Mouse (Mus musculus): ENCODE measurements at regions not wholly inside any gene's neighbourhood (a gene's known extent, or its start where the extent isn't known, plus 50 kb on each side); places are given as distances from the start of the nearest gene placed in this dataset.

DNA sequence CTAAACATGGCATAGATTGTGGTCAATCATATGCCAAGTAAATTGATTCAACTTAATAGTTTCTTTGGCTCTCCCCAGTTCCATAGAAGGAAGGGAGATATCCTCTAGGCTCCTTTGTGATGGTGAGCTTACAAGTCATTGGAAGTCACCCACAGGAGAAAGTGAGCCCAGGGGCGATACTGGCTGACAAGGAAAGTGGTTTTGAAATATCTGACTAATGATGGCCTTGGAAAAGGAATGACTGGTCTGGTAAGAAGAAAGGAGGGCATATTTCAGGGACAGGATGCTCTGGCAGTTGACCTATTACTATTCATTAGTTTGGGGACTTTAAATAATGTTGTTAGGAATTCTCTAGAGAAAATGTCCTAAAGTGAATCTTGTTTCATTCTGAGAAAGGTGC lies 352.7 kb upstream of the Cdh11 start:
- Histone ChIP-seq H3K27me3 (ENCODE audit: control insufficient read depth, insufficient read depth, insufficient read length) (no peaks in the 10 kb centered on the region), H3ac (ENCODE audit: control insufficient read depth, insufficient read length) (no peak overlapping the region), H3K4me3 (no peak overlapping the region), H3K79me2 (ENCODE audit: control insufficient read depth, insufficient read depth) (no peaks in the 10 kb centered on the region), H3K4me2 (ENCODE audit: low read depth) (no peak overlapping the region), H3K36me3 (ENCODE audit: control insufficient read depth, insufficient read depth) (no peaks in the 10 kb centered on the region)
- no peak for TF ChIP-seq TCF3 (IDR thresholded peaks at IDR 0.05; ENCODE audit: insufficient read length, low read depth)
- no peak for TF ChIP-seq MYOG (IDR thresholded peaks at IDR 0.05; ENCODE audit: control insufficient read depth in 1 of 3, insufficient read depth in 1 of 3, insufficient read length in 2 of 3, low read depth in 2 of 3)
- no peak for TF ChIP-seq SRF (IDR thresholded peaks at IDR 0.05; ENCODE audit: control insufficient read depth, insufficient read length, low read depth)
- TF ChIP-seq USF1 (IDR thresholded peaks at IDR 0.05; ENCODE audit: low read depth), result no peak
- TF ChIP-seq POLR2AphosphoS2 (IDR thresholded peaks at IDR 0.05; ENCODE audit: insufficient read length, low read depth), result no peak
- no peak for TF ChIP-seq MYOD1 (IDR thresholded peaks at IDR 0.05; ENCODE audit: control insufficient read depth in 1 of 3, insufficient read length in 2 of 3, low read depth in 2 of 3)
- no peak for TF ChIP-seq MAX (IDR thresholded peaks at IDR 0.05; ENCODE audit: low read depth)
- no peak for TF ChIP-seq TCF12 (IDR thresholded peaks at IDR 0.05; ENCODE audit: insufficient read depth, poor library complexity, severe bottlenecking)
- TF ChIP-seq CEBPB (IDR thresholded peaks at IDR 0.05; ENCODE audit: insufficient read depth, poor library complexity, severe bottlenecking), result no peak
- no peak for TF ChIP-seq POLR2A (IDR thresholded peaks at IDR 0.05; ENCODE audit: insufficient read length, low read depth)
- TF ChIP-seq REST (IDR thresholded peaks at IDR 0.05; ENCODE audit: insufficient read depth, insufficient read length), result no peak

DNA sequence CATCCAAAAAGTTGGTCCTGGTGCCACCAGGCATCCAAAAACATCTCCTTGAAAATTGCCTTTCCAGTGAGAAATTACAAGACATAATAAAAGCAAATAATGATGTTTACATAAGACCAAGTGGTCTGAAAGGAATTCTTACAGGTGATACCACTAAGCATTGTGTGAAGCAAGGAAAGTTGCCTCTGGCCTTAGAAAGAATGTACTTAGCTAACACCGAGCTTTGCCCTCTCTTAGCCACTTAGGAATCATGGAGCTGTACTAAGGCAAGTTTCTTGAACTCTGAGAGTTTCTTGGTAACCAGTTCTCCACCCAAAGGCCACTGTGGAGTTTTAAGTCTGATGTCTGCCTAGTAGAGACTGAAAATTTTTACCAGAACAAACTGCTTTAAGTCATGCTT lies 359.4 kb upstream of the Cdh11 start:
- Histone ChIP-seq H3ac (ENCODE audit: control insufficient read depth, insufficient read length) (no peak overlapping the region), H3K27me3 (ENCODE audit: control insufficient read depth, insufficient read depth, insufficient read length) (no peaks in the 10 kb centered on the region), H3K36me3 (ENCODE audit: control insufficient read depth, insufficient read depth) (no peaks in the 10 kb centered on the region), H3K79me2 (ENCODE audit: control insufficient read depth, insufficient read depth) (no peaks in the 10 kb centered on the region), H3K4me3 (no peak overlapping the region), H3K4me2 (ENCODE audit: low read depth) (no peak overlapping the region)
- no peak for TF ChIP-seq TCF3 (IDR thresholded peaks at IDR 0.05; ENCODE audit: insufficient read length, low read depth)
- TF ChIP-seq POLR2AphosphoS2 (IDR thresholded peaks at IDR 0.05; ENCODE audit: insufficient read length, low read depth), result no peak
- no peak for TF ChIP-seq POLR2A (IDR thresholded peaks at IDR 0.05; ENCODE audit: insufficient read length, low read depth)
- TF ChIP-seq SRF (IDR thresholded peaks at IDR 0.05; ENCODE audit: control insufficient read depth, insufficient read length, low read depth), result no peak
- no peak for TF ChIP-seq CEBPB (IDR thresholded peaks at IDR 0.05; ENCODE audit: insufficient read depth, poor library complexity, severe bottlenecking)
- no peak for TF ChIP-seq USF1 (IDR thresholded peaks at IDR 0.05; ENCODE audit: low read depth)
- no peak for TF ChIP-seq E2F4 (IDR thresholded peaks at IDR 0.05; ENCODE audit: insufficient read depth)
- no peak for TF ChIP-seq TCF12 (IDR thresholded peaks at IDR 0.05; ENCODE audit: insufficient read depth, poor library complexity, severe bottlenecking)
- no peak for TF ChIP-seq MYOD1 (IDR thresholded peaks at IDR 0.05; ENCODE audit: control insufficient read depth in 1 of 3, insufficient read length in 2 of 3, low read depth in 2 of 3)
- no peak for TF ChIP-seq REST (IDR thresholded peaks at IDR 0.05; ENCODE audit: insufficient read depth, insufficient read length)
- TF ChIP-seq MAX (IDR thresholded peaks at IDR 0.05; ENCODE audit: low read depth), result no peak
- no peak for TF ChIP-seq MYOG (IDR thresholded peaks at IDR 0.05; ENCODE audit: control insufficient read depth in 1 of 3, insufficient read depth in 1 of 3, insufficient read length in 2 of 3, low read depth in 2 of 3)

DNA sequence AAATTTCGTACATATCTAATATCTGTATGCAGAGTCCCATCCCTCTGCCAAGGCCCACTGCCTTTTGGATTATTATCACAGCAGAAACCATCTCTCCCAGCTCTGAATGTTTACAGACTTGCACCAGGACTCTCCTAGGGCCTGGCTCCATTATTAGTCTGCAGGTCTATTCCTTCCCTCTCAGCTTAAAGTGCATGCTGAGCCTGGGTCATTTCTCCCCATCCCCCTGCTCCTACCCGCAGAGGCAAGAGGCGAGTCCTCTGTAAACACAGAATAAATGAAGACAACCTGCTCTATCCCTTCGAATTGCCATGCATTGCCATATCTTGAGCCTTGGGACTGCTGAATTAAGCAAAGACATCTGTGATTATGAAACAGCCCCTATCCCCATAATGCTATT lies 362.6 kb upstream of the Cdh11 start:
- Histone ChIP-seq H3K4me2 (ENCODE audit: low read depth) (no peak overlapping the region), H3K27me3 (ENCODE audit: control insufficient read depth, insufficient read depth, insufficient read length) (no peaks in the 10 kb centered on the region), H3K36me3 (ENCODE audit: control insufficient read depth, insufficient read depth) (no peaks in the 10 kb centered on the region), H3K79me2 (ENCODE audit: control insufficient read depth, insufficient read depth) (no peaks in the 10 kb centered on the region), H3K4me3 (no peak overlapping the region), H3ac (ENCODE audit: control insufficient read depth, insufficient read length) (no peak overlapping the region)
- TF ChIP-seq CEBPB (IDR thresholded peaks at IDR 0.05; ENCODE audit: insufficient read depth, poor library complexity, severe bottlenecking) (no peak), TCF12 (IDR thresholded peaks at IDR 0.05; ENCODE audit: insufficient read depth, poor library complexity, severe bottlenecking) (no peak), E2F4 (IDR thresholded peaks at IDR 0.05; ENCODE audit: insufficient read depth) (no peak), POLR2AphosphoS2 (IDR thresholded peaks at IDR 0.05; ENCODE audit: insufficient read length, low read depth) (no peak), USF1 (IDR thresholded peaks at IDR 0.05; ENCODE audit: low read depth) (no peak), MYOD1 (IDR thresholded peaks at IDR 0.05; ENCODE audit: control insufficient read depth in 1 of 3, insufficient read length in 2 of 3, low read depth in 2 of 3) (no peak), MAX (IDR thresholded peaks at IDR 0.05; ENCODE audit: low read depth) (no peak), REST (IDR thresholded peaks at IDR 0.05; ENCODE audit: insufficient read depth, insufficient read length) (no peak), TCF3 (IDR thresholded peaks at IDR 0.05; ENCODE audit: insufficient read length, low read depth) (no peak), MYOG (IDR thresholded peaks at IDR 0.05; ENCODE audit: control insufficient read depth in 1 of 3, insufficient read depth in 1 of 3, insufficient read length in 2 of 3, low read depth in 2 of 3) (no peak), POLR2A (IDR thresholded peaks at IDR 0.05; ENCODE audit: insufficient read length, low read depth) (no peak), SRF (IDR thresholded peaks at IDR 0.05; ENCODE audit: control insufficient read depth, insufficient read length, low read depth) (no peak)

DNA sequence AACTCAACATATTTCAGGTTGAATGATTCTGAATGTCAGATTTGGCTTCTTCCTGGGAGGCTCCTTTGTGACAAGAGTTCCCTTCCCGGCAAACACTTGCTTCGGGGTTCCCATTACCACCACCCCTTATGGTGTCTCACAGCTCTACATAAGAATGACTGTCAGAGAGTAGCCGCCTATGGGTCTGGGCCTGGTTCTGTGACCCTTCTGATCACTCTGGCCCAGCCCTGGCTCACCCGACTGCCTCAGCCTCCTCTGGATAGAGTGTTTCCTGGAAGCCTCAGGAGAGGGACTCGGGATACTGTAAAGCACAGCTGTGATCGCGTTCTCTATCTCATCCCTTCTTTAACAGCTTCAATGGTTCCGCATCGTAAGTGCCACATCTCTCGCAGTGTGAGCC lies 363.0 kb upstream of the Cdh11 start:
- no peaks in the 10 kb centered on the region for H3K36me3 ChIP-seq (ENCODE audit: control insufficient read depth, insufficient read depth)
- H3K4me3 ChIP-seq, result no peak overlapping the region
- no peak overlapping the region for H3ac ChIP-seq (ENCODE audit: control insufficient read depth, insufficient read length)
- TF ChIP-seq POLR2A (IDR thresholded peaks at IDR 0.05; ENCODE audit: insufficient read length, low read depth), result no peak
- TF ChIP-seq REST (IDR thresholded peaks at IDR 0.05; ENCODE audit: insufficient read depth, insufficient read length), result no peak
- no peak for TF ChIP-seq E2F4 (IDR thresholded peaks at IDR 0.05; ENCODE audit: insufficient read depth)
- no peak for TF ChIP-seq MYOD1 (IDR thresholded peaks at IDR 0.05; ENCODE audit: control insufficient read depth in 1 of 3, insufficient read length in 2 of 3, low read depth in 2 of 3)
- no peak for TF ChIP-seq TCF12 (IDR thresholded peaks at IDR 0.05; ENCODE audit: insufficient read depth, poor library complexity, severe bottlenecking)
- TF ChIP-seq TCF3 (IDR thresholded peaks at IDR 0.05; ENCODE audit: insufficient read length, low read depth), result no peak
- TF ChIP-seq MYOG (IDR thresholded peaks at IDR 0.05; ENCODE audit: control insufficient read depth in 1 of 3, insufficient read depth in 1 of 3, insufficient read length in 2 of 3, low read depth in 2 of 3), result no peak
- TF ChIP-seq SRF (IDR thresholded peaks at IDR 0.05; ENCODE audit: control insufficient read depth, insufficient read length, low read depth), result no peak
- TF ChIP-seq USF1 (IDR thresholded peaks at IDR 0.05; ENCODE audit: low read depth), result no peak
- no peak for TF ChIP-seq MAX (IDR thresholded peaks at IDR 0.05; ENCODE audit: low read depth)
- no peak for TF ChIP-seq POLR2AphosphoS2 (IDR thresholded peaks at IDR 0.05; ENCODE audit: insufficient read length, low read depth)
- no peak overlapping the region for H3K4me2 ChIP-seq (ENCODE audit: low read depth)
- H3K27me3 ChIP-seq (ENCODE audit: control insufficient read depth, insufficient read depth, insufficient read length), result no peaks in the 10 kb centered on the region
- H3K79me2 ChIP-seq (ENCODE audit: control insufficient read depth, insufficient read depth), result no peaks in the 10 kb centered on the region

Measured in myocyte (in vitro differentiated cells).